Mouse (Mus musculus) erythroid progenitor cell, adult 5-6 weeks (primary cell): ENCODE results near the gene Rhox4f. TPM values are rescaled to one million over a fixed set of nuclear protein-coding genes. Genes with fewer than 3 reads are reported as not detected.
"Not testable (repeated sequence)": the region's sequence is repeated elsewhere in the genome, so short reads cannot be mapped to it uniquely, and the experiment has no call there.

Source experiments
- ATAC-seq: replicated peaks from 2 replicates; pipeline ENCODE4 v1.8.0; 2016; ENCODE audit warnings: moderate number of reproducible peaks, mild to moderate bottlenecking, moderate TSS enrichment, inconsistent platforms; ENCODE audit not compliant: poor library complexity, low FRiP score, severe bottlenecking
- total RNA-seq, 2 experiments: library from RNA; stranded (forward) in 1 of 2; stranded (reverse) in 1 of 2; fragments of 150-400 nt in 1 of 2; fragments of 186-747, 209-891 nt in 1 of 2; gene quantifications; 2 replicates each; pipeline versions ENCODE4 v1.2.3 to v1.2.4; 2015 to 2017; ENCODE audit warnings: low replicate concordance in 2 of 2

Gene Rhox4f
- total RNA-seq (2015; ENCODE audit: low replicate concordance) (not detected in 2 replicates), total RNA-seq (2017; ENCODE audit: low replicate concordance) (not detected in 2 replicates)

- not testable (repeated sequence) for ATAC-seq
Measured at GRCm38 (mm10) chrX:37607604-37608003, at the start of gene Rhox4f. Gene Rhox4f, minus strand, starts transcription at chrX:37607704.

- ATAC-seq, result not testable (repeated sequence)
Measured at GRCm38 (mm10) chrX:37651227-37651626, 43.7 kb upstream of the Rhox4f start, which contains the start of gene Rhox4g. Gene Rhox4g, minus strand, starts transcription at chrX:37651327.

GRCm38 (mm10) chrX:37643370-37643769 is 35.9 kb upstream of the Rhox4f start, which contains the start of gene Rhox2g:
Gene Rhox2g, minus strand, starts transcription at chrX:37643470.
- not testable (repeated sequence) for ATAC-seq

- not testable (repeated sequence) for ATAC-seq
Measured at GRCm38 (mm10) chrX:37628512-37628911, 21.0 kb upstream of the Rhox4f start, which contains the start of gene Rhox3g. Gene Rhox3g, minus strand, starts transcription at chrX:37628612.

GRCm38 (mm10) chrX:37580692-37581091 is 26.8 kb downstream of the Rhox4f start, which contains the start of gene Rhox3f:
Gene Rhox3f, plus strand, starts transcription at chrX:37580992.
- not testable (repeated sequence) for ATAC-seq

GRCm38 (mm10) chrX:37572638-37573037 is 34.9 kb downstream of the Rhox4f start:
- ATAC-seq, result not testable (repeated sequence)

- ATAC-seq, result not testable (repeated sequence)
Measured at GRCm38 (mm10) chrX:37571105-37571504, 36.4 kb downstream of the Rhox4f start, which contains the start of gene Rhox2f. Gene Rhox2f, plus strand, starts transcription at chrX:37571405.

GRCm38 (mm10) chrX:37557112-37557511 is 50.4 kb downstream of the Rhox4f start, which contains the start of gene Rhox4e:
Gene Rhox4e, plus strand, starts transcription at chrX:37557412.
- ATAC-seq, result not testable (repeated sequence)

Other genes starting within 250 kb of the Rhox4f start
- gene Rhox3a2, start 227.7 kb downstream of the Rhox4f start, total RNA-seq (2015; ENCODE audit: low replicate concordance), result not detected in 2 replicates
- not detected in 2 replicates for gene Rhox3a2, start 227.7 kb downstream of the Rhox4f start, total RNA-seq (2017; ENCODE audit: low replicate concordance)
- gene Rhox4a2, start 216.9 kb downstream of the Rhox4f start, total RNA-seq (2015; ENCODE audit: low replicate concordance), result not detected in 2 replicates
- gene Rhox4a2, start 216.9 kb downstream of the Rhox4f start, total RNA-seq (2017; ENCODE audit: low replicate concordance), result not detected in 2 replicates
- gene Rhox2b, start 195.6 kb downstream of the Rhox4f start, total RNA-seq (2015; ENCODE audit: low replicate concordance), result not detected in 2 replicates
- not detected in 2 replicates for gene Rhox2b, start 195.6 kb downstream of the Rhox4f start, total RNA-seq (2017; ENCODE audit: low replicate concordance)
- gene Rhox4b, start 175.2 kb downstream of the Rhox4f start, total RNA-seq (2015; ENCODE audit: low replicate concordance), result not detected in 2 replicates
- not detected in 2 replicates for gene Rhox4b, start 175.2 kb downstream of the Rhox4f start, total RNA-seq (2017; ENCODE audit: low replicate concordance)
- not detected in 2 replicates for gene Rhox2c, start 154.0 kb downstream of the Rhox4f start, total RNA-seq (2015; ENCODE audit: low replicate concordance)
- not detected in 2 replicates for gene Rhox2c, start 154.0 kb downstream of the Rhox4f start, total RNA-seq (2017; ENCODE audit: low replicate concordance)
- not detected in 2 replicates for gene Rhox3c, start 149.1 kb downstream of the Rhox4f start, total RNA-seq (2015; ENCODE audit: low replicate concordance)
- not detected in 2 replicates for gene Rhox3c, start 149.1 kb downstream of the Rhox4f start, total RNA-seq (2017; ENCODE audit: low replicate concordance)
- gene Rhox4c, start 127.4 kb downstream of the Rhox4f start, total RNA-seq (2015; ENCODE audit: low replicate concordance), result not detected in 2 replicates
- gene Rhox4c, start 127.4 kb downstream of the Rhox4f start, total RNA-seq (2017; ENCODE audit: low replicate concordance), result not detected in 2 replicates
- gene Rhox2d, start 114.3 kb downstream of the Rhox4f start, total RNA-seq (2015; ENCODE audit: low replicate concordance), result not detected in 2 replicates
- not detected in 2 replicates for gene Rhox2d, start 114.3 kb downstream of the Rhox4f start, total RNA-seq (2017; ENCODE audit: low replicate concordance)
- not detected in 2 replicates for gene Rhox4d, start 93.3 kb downstream of the Rhox4f start, total RNA-seq (2015; ENCODE audit: low replicate concordance)
- not detected in 2 replicates for gene Rhox4d, start 93.3 kb downstream of the Rhox4f start, total RNA-seq (2017; ENCODE audit: low replicate concordance)
- not detected in 2 replicates for gene Rhox2e, start 77.3 kb downstream of the Rhox4f start, total RNA-seq (2015; ENCODE audit: low replicate concordance)
- gene Rhox2e, start 77.3 kb downstream of the Rhox4f start, total RNA-seq (2017; ENCODE audit: low replicate concordance), result not detected in 2 replicates
- gene Rhox3e, start 65.7 kb downstream of the Rhox4f start, total RNA-seq (2015; ENCODE audit: low replicate concordance), result not detected in 2 replicates
- gene Rhox3e, start 65.7 kb downstream of the Rhox4f start, total RNA-seq (2017; ENCODE audit: low replicate concordance), result not detected in 2 replicates
- not detected in 2 replicates for gene Rhox4e, start 50.3 kb downstream of the Rhox4f start, total RNA-seq (2015; ENCODE audit: low replicate concordance)
- not detected in 2 replicates for gene Rhox4e, start 50.3 kb downstream of the Rhox4f start, total RNA-seq (2017; ENCODE audit: low replicate concordance)
- not detected in 2 replicates for gene Rhox2f, start 36.3 kb downstream of the Rhox4f start, total RNA-seq (2015; ENCODE audit: low replicate concordance)
- not detected in 2 replicates for gene Rhox2f, start 36.3 kb downstream of the Rhox4f start, total RNA-seq (2017; ENCODE audit: low replicate concordance)
- gene Rhox3f, start 26.7 kb downstream of the Rhox4f start, total RNA-seq (2015; ENCODE audit: low replicate concordance), result not detected in 2 replicates
- gene Rhox3f, start 26.7 kb downstream of the Rhox4f start, total RNA-seq (2017; ENCODE audit: low replicate concordance), result not detected in 2 replicates
- gene Rhox3g, start 20.9 kb upstream of the Rhox4f start, total RNA-seq (2015; ENCODE audit: low replicate concordance), result not detected in 2 replicates
- not detected in 2 replicates for gene Rhox3g, start 20.9 kb upstream of the Rhox4f start, total RNA-seq (2017; ENCODE audit: low replicate concordance)
- gene Rhox2g, start 35.8 kb upstream of the Rhox4f start, total RNA-seq (2015; ENCODE audit: low replicate concordance), result not detected in 2 replicates
- not detected in 2 replicates for gene Rhox2g, start 35.8 kb upstream of the Rhox4f start, total RNA-seq (2017; ENCODE audit: low replicate concordance)
- gene Rhox4g, start 43.6 kb upstream of the Rhox4f start, total RNA-seq (2015; ENCODE audit: low replicate concordance), result not detected in 2 replicates
- gene Rhox4g, start 43.6 kb upstream of the Rhox4f start, total RNA-seq (2017; ENCODE audit: low replicate concordance), result not detected in 2 replicates
- not detected in 2 replicates for gene Rhox3h, start 61.1 kb upstream of the Rhox4f start, total RNA-seq (2015; ENCODE audit: low replicate concordance)
- not detected in 2 replicates for gene Rhox3h, start 61.1 kb upstream of the Rhox4f start, total RNA-seq (2017; ENCODE audit: low replicate concordance)
- not detected in 2 replicates for gene Rhox2h, start 65.6 kb upstream of the Rhox4f start, total RNA-seq (2015; ENCODE audit: low replicate concordance)
- gene Rhox2h, start 65.6 kb upstream of the Rhox4f start, total RNA-seq (2017; ENCODE audit: low replicate concordance), result not detected in 2 replicates
- not detected in 2 replicates for gene Rhox5, start 197.1 kb upstream of the Rhox4f start, total RNA-seq (2015; ENCODE audit: low replicate concordance)
- gene Rhox5, start 197.1 kb upstream of the Rhox4f start, total RNA-seq (2017; ENCODE audit: low replicate concordance), result not detected in 2 replicates
- gene Rhox6, start 219.2 kb upstream of the Rhox4f start, total RNA-seq (2015; ENCODE audit: low replicate concordance), result not detected in 2 replicates
- not detected in 2 replicates for gene Rhox6, start 219.2 kb upstream of the Rhox4f start, total RNA-seq (2017; ENCODE audit: low replicate concordance)
- gene Rhox7a, start 224.0 kb upstream of the Rhox4f start, total RNA-seq (2015; ENCODE audit: low replicate concordance), result not detected in 2 replicates
- not detected in 2 replicates for gene Rhox7a, start 224.0 kb upstream of the Rhox4f start, total RNA-seq (2017; ENCODE audit: low replicate concordance)